Mouse (Mus musculus) right cerebral cortex, postnatal 4 days (tissue): Measurements from ENCODE around the gene Retn.

Experiments used
- DNase-seq: peaks from one replicate; pipeline ENCODE4 v3.0.0-alpha.2; 2022

Gene Retn

DNA sequence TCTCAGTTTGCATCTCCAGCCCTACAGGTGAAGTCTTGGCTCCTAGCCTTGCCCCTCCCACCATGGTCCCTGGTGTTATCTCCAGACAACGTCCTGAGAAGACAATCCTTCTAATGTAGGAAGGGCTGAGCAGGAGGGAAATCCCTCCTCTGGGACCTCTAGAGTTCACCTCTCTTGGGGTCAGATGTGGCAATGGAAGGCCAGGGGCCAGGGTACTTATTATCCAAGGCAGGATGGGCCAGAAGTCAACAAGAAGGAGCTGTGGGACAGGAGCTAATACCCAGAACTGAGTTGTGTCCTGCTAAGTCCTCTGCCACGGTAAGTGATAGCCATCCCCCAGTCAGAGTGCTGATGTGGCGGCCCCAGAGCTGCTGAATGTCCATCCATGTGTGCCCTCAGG is at the start of gene Retn:
TSS of gene Retn (plus strand) at position 245 of the 400 bp plus-strand sequence.
- DNase-seq: no peak

DNA sequence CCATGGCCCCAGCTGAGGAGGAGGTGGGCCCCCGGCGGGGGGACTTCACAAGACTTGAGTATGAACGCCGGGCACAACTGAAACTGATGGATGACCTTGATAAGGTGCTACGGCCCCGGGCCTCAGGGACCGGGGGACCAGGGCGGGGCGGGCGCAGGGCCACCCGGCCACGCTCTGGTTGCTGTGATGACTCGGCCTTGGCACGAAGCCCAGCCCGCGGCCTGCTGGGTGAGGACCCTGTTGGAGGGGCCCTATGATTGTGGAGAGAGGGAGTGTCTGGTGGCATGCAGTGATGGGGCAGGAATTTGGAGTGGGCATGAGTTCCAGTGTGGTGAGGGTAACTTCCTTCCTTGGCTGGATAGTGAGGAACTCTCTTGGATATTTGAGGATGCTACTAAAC is 49.0 kb upstream of the Retn start:
- DNase-seq: no peak

DNA sequence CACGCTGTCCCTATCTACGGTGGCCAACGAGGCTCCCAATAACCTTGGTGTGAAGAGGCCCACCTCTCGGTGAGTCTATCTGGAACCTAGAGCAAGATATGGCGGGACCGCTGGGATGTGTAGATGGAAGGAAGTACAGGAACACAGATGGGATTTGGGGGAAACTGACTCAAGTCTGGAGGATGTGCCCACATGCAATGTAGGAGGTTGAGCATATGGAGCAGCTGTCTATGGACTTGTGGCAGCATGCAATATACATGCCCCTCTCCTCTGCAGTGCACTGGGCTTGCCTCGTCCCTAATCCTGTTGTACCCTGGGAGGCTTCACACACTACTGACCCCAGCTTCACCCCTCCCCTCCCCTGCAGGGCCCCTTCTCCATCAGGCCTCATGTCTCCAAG is 47.7 kb upstream of the Retn start:
- no peak for DNase-seq

- no peak for DNase-seq
These were observed 46.3 kb upstream of the Retn start for GRCm38 (mm10) chr8:3609046-3609815.

DNA sequence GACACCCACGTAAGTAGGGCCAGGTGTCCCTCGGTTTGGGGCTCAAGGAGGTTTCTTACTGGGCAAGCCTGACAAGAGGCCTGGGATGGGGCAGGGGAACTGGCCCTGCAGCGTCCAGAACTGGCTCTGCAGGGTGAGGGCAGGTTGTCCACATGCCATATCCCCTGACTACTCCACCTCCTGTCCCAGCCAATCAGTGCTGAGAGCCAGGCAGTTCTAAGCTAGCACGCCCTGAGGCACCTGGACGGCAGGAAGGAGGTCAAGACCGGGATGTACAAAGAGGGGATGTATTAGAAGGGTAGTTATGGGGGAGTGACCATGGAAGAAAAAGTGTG is 45.8 kb upstream of the Retn start:
- no peak for DNase-seq

- peak; percentile 98 for DNase-seq
These were observed 34.2 kb upstream of the Retn start, which contains the start of the genes Xab2 and Pet100 for GRCm38 (mm10) chr8:3621199-3621970. Gene Xab2 (minus strand): TSS chr8:3621316. Gene Pet100 (plus strand): TSS chr8:3621548.

DNA sequence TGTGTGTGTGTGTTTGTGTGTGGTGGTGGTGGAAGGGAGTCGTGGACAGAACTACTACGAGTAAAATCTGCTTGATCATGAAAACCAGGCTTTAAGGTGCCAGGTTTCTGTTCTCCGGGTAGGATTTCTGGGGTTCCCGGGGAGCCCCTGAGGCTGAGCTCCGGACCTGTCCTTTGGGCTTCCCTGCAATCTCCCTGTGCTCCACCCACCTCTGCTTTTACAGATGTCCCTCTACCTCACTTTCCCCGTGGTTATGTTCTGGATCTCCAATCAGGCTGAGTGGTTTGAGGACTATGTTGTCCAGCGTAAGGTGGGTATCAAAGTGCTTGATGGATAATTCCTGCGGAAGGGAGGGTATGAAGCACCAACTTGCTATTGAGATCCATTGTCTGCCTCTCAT is 33.5 kb upstream of the Retn start:
- no peak for DNase-seq

DNA sequence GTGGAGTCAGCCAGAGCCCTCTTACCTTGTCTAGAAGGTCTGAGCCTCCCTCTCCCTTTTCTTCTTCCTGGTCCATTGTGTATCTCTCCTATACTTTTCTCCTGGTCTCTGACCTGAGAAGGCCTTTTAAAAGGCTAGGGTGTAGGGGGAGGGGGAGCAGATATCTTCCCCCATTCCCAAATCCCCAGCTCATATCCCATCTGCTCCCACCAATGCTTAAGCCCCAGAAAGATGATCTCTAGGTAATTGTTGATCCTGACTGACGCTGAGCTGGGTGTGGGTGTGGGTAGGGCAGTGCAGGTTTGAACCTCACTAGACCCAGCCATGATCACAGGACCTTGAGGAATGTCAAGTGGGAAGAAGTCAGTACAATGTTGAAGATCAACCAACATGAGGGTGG is 30.1 kb upstream of the Retn start, which contains the start of gene Pcp2:
TSS of gene Pcp2 (minus strand) at position 101 of the 400 bp plus-strand sequence.
- no peak for DNase-seq

GRCm38 (mm10) chr8:3626971-3627370 is 28.6 kb upstream of the Retn start:
- DNase-seq: no peak

DNA sequence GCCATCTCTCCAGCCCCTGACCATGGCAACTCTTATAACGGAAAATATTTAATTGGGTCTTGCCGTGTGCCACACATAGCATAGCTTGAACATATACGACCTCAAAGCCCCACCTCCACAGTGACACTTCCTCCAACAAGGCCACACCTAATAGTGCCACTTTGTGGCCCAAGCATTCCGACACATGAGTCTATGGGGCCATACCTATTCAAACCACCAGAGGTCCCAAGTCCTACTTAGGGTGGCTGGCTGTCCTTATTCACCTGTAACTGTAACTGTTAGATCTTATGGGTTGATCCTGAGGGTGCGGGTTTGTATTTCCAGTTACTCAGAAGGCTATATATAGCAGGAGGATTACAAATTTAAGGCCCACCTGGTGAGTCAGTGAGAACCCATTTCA is 27.6 kb upstream of the Retn start:
- DNase-seq: no peak

GRCm38 (mm10) chr8:3630647-3631477 is 24.7 kb upstream of the Retn start, which contains the start of gene Stxbp2:
Gene Stxbp2 (plus strand): TSS chr8:3630955.
- peak; percentile 70 for DNase-seq

DNA sequence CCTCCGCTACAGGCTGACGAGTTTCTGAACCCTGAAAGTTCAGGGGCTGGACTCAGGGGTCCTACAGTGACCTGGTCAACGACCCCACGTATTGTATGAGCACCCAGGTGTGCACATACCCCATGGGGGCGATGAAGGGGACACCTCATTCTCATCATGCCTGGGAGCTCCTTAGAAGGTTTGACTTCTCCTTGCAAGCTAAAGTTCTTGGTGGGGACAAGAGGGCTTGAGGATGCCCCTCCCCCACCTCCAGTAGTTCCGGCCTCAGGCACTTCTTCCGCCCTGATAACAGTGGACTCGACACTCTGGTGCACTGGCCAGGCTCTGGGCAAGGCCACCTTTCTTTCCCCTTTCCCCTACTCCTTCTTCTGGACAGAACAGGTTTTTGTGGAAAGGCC is 24.1 kb upstream of the Retn start:
- no peak for DNase-seq

DNA sequence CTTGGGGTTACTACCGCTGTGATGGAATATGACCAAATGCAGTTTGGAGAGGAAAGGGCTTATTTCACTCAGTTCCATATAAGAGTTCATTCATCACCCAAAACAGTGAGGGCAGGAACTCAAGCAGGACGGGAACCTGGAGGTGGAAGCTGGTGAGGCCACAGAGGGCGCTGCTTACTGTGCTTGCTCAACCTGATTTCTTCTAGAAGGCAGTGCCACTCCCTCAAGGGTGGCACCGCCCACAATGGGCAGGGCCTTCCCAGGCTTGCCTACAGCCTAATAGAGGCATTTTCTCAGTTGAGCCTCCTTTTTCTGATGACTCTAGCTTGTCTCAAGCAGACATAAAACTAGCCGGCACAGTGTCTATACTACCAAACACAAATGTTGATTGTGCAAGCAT is 9.8 kb upstream of the Retn start:
- peak; percentile 22 for DNase-seq

DNA sequence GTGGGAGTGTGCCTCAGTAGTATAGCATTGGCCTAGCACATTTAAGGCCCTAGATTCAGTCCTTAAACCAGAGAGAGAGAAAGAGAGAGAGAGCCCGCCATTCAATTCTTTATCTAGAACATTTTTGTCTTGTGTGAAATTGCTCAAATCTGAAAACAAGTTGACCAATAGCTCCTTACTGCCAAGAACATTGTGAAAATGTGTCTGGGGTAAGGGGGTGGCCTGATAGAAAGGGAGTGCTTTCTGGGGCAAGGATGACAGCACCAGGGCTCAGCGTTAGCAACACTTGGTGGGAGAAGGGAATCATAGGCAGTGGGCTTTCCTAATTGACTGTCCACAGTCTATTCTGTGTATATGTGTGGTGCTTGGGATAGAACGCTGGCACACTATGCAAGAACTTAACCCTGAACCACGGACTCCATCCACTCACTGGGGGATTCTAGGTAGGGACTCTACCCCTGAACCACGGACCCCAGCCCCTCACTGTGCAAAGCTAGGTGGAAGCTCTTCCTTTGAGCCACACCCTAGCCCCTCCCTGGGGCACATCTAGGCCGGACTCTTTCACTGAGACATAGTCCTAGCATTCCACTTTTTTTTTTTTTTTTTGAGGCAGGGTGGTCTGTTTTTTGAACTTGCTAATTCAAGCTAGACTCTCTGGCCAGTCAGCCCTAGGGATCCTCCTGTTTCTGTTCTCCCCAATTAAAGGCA is 8.6 kb upstream of the Retn start:
- no peak for DNase-seq

GRCm38 (mm10) chr8:3647561-3647960 is 8.0 kb upstream of the Retn start:
- DNase-seq: no peak

DNA sequence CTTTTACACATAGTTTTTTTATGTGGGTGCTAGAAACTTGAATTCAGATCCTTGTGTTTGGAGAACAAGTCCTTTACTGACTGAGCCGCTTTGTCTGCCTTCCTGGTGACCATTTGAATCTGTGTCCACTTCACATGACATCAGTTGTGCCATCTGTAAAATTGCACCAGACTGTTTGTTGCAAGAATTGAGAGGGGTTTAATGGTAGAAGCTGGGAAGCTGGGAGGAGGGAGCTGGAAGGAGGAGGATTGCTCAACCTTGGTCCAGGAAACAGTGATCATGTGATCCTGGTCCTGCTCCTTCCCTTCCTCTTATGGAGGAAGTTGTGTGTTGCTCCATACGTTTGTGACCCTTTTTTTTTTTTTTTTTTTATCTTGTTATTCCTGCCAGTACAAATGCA is 7.3 kb upstream of the Retn start:
- no peak for DNase-seq

GRCm38 (mm10) chr8:3648990-3649389 is 6.6 kb upstream of the Retn start:
- no peak for DNase-seq

DNA sequence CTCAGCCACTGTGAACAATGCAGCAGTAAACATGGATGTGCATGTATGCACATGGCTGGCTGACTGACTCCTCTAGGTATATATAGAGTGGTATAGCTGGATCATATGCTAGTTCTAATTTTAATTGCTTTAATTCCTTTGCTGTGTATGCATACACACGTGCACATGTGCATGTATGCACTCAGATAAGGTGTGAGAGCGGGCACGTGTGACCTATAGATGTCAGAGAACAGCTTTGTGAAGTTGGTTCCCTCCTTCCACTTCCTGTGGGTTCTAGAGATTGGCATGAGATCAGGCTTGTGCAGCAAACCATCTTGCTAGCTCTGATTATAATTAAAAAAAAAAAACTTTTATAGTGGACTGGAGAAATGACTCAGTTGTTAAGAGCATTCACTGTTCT is 2.7 kb upstream of the Retn start:
- DNase-seq: no peak

DNA sequence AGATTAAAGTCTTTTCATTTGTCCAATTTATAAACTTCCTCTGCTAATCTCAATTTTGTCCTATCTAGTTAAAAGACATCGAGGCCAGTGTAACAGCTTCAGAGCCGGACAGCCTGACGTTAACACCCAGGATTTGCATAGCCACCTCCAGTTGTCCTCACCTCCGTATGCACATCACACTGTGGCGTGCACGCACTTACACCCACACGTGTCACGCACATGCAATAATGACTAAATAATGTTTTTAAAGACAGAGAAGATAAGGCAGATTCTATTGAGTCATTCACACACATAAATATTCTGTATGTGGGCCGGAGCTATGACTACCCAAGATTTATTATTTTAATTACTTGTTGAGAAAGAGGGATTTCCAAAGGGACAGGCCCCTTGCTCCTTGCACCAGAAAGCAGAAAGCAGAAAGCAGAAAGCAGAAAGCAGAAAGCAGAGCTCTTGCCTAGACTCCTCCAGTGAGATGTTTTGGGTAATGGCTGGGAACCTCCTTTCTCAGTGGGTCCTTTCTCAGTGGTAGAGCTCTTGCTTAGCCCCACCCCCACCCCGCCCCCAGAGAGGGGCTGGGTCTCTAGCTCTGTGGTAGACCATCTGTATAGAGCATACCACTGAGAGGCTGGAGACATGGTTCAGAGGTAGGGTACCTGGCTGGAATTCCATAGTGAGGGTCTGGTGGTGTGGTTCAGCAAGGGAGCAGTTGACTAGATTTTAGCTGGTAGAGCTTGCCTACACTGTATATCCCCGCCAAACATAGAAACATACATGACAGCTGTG is 653 bp upstream of the Retn start:
- no peak for DNase-seq

DNA sequence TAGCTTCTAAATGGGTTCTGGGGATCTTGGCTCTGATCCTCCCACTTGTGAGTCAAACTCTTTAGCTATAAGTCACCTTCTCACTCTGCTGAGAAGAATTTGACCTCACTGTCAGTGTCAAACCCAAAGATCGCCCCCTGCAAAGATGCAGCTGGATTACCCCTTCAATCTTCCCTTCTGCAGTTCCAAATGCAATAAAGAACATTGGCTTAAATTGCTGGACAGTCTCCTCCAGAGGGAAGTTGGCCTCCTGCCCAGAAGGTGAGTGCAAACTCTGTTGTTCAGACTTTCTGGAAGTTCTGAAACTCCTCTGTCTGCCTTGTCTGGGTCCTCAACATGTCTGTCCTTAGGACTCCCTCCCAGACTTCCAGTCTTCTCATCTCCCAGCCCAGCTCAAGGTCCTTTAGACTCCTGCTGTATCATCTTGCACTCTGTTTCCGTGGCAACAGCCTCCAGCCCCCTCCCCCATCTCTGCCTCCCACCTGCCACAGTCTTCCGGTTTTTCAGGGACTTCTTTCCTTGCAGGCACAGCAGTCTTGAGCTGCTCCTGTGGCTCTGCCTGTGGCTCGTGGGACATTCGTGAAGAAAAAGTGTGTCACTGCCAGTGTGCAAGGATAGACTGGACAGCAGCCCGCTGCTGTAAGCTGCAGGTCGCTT is 1.3 kb downstream of the Retn start:
- peak; percentile 26 for DNase-seq

- no peak for DNase-seq
These were observed 5.3 kb downstream of the Retn start for GRCm38 (mm10) chr8:3660889-3661288.
